8 mouse cellular contexts compared by ENCODE assay signal in genomic region chr15:86034021-86034523, GRCm38 (mm10). TPM values are rescaled to one million over a fixed set of nuclear protein-coding genes. Genes with fewer than 3 reads are reported as not detected.
A peak's percentile ranks its signal among the peaks of the same experiment; 100 is the strongest.
DNase-seq lines count a peak whose midpoint lies in the region; ATAC-seq lines count a peak whose summit lies in the region.

No protein-coding gene starts in this region.

- H3K4me3 ChIP-seq in hindbrain, embryonic 14.5 days (replicated peaks; ENCODE audit: low read length): peak overlapping the region; percentile 47
- peak overlapping the region; percentile 42 for H3K4me3 ChIP-seq in midbrain, embryonic 15.5 days

- peak overlapping the region; percentile 86 for H3K4me2 ChIP-seq in hindbrain, embryonic 14.5 days (replicated peaks)
- H3K4me2 ChIP-seq in midbrain, embryonic 15.5 days: peak overlapping the region; percentile 67

- WGBS in hindbrain, embryonic 14.5 days: under 1% methylated on average over 36 of the region's 44 CpGs
- WGBS in midbrain, embryonic 15.5 days: under 1% methylated on average over 42 of the region's 44 CpGs

- DNase-seq in cerebellum, postnatal 14 days: peak; percentile 31 to 40
- DNase-seq in cerebellum, adult 18-20 months: no peak
- peak; percentile 93 for DNase-seq in embryo, embryonic 9.5 days (ENCODE audit: extremely low spot score)
- peak; percentile 46 for DNase-seq in hindbrain, embryonic 14.5 days (ENCODE audit: low spot score)
- DNase-seq in liver: peak; percentile 63
- DNase-seq in thymus, postnatal 14 days: peak; percentile 82
- no peak for DNase-seq in gastrocnemius, adult 18-20 months (ENCODE audit: low spot score)

- H3K27me3 ChIP-seq in hindbrain, embryonic 14.5 days (ENCODE audit: control insufficient read depth, insufficient read depth, low read length): peaks cover 35% of the 10 kb centered on the region
- peaks cover 36% of the 10 kb centered on the region for H3K27me3 ChIP-seq in midbrain, embryonic 15.5 days (replicated peaks)

- H3K9ac ChIP-seq in hindbrain, embryonic 14.5 days: peak overlapping the region; percentile 46
- peak overlapping the region; percentile 31; the same call in 1 of the 2 replicates for H3K9ac ChIP-seq in midbrain, embryonic 15.5 days

- H3K27ac ChIP-seq in hindbrain, embryonic 14.5 days: peak overlapping the region; percentile 41; the same call in 1 of the 2 replicates
- H3K27ac ChIP-seq in midbrain, embryonic 15.5 days: peak overlapping the region; percentile 53

- ATAC-seq in hindbrain, embryonic 14.5 days (ENCODE audit: low FRiP score): peak; percentile 72
- peak; percentile 57 for ATAC-seq in midbrain, embryonic 15.5 days (replicated peaks)

- H3K36me3 ChIP-seq in hindbrain, embryonic 14.5 days (replicated peaks; ENCODE audit: control insufficient read depth, insufficient read depth): no peaks in the 10 kb centered on the region
- H3K36me3 ChIP-seq in midbrain, embryonic 15.5 days (replicated peaks): no peaks in the 10 kb centered on the region

- H3K4me1 ChIP-seq in hindbrain, embryonic 14.5 days (replicated peaks; ENCODE audit: control insufficient read depth, insufficient read depth, low read length): peaks cover 23% of the 10 kb centered on the region
- peaks cover 27% of the 10 kb centered on the region for H3K4me1 ChIP-seq in midbrain, embryonic 15.5 days

- H3K9me3 ChIP-seq in hindbrain, embryonic 14.5 days (ENCODE audit: control insufficient read depth, low read length): peaks cover 5% of the 10 kb centered on the region; the same call in 1 of the 2 replicates
- no peaks in the 10 kb centered on the region for H3K9me3 ChIP-seq in midbrain, embryonic 15.5 days

RNA-seq across cellular contexts. Expression of gene Celsr1, which starts 0.5 kb away (rescaled TPM):
- 2.4 and 2.7 TPM in 2 replicates for polyA plus RNA-seq in hindbrain, embryonic 14.5 days (2014; fragmentation: Nextera tagmentation; extraction: Ambion mirVana)
- polyA plus RNA-seq in midbrain, embryonic 15.5 days (2015; fragmentation: Nextera tagmentation; extraction: Ambion mirVana): 1.6 and 2.2 TPM in 2 replicates
- total RNA-seq in gastrocnemius, adult 18-20 months (2021): under 1 TPM; 0.24 to 0.32 TPM

RNA-seq across cellular contexts. Expression of gene Gramd4, which starts 23.4 kb away (rescaled TPM):
- polyA plus RNA-seq in hindbrain, embryonic 14.5 days (2014; fragmentation: Nextera tagmentation; extraction: Ambion mirVana): 22.2 and 24.9 TPM in 2 replicates
- polyA plus RNA-seq in midbrain, embryonic 15.5 days (2015; fragmentation: Nextera tagmentation; extraction: Ambion mirVana): 41.0 and 41.7 TPM in 2 replicates
- total RNA-seq in gastrocnemius, adult 18-20 months (2021): 10 to 100 TPM in 1 of 2 experiments, 1 to 10 TPM in 1; 7.6 to 12.1 TPM

Comparison
In these comparisons a context has a peak if more than half of its experiments do, and no peak if none do; other contexts are left out.
1. DNase-seq: peak in cerebellum, postnatal 14 days (2 of 2), embryo, embryonic 9.5 days (single experiment), hindbrain, embryonic 14.5 days (single experiment), liver (single experiment) and thymus, postnatal 14 days (single experiment); none in cerebellum, adult 18-20 months (0 of 2) and gastrocnemius, adult 18-20 months (single experiment).